Mouse (Mus musculus) embryonic facial prominence, embryonic 13.5 days (tissue): ENCODE data around the gene Zfp382. TPM values are rescaled to one million over a fixed set of nuclear protein-coding genes. Genes with fewer than 3 reads are reported as not detected.
A peak's percentile ranks its signal among the peaks of the same experiment; 100 is the strongest.

ENCODE experiments used
- ATAC-seq: fragments of 200-750 bp; cut with Nextera tagmentation; 2 replicates; pipeline ENCODE4 v1.8.0; 2017; ENCODE audit warnings: low read depth; ENCODE audit not compliant: insufficient number of reproducible peaks, insufficient read depth, low FRiP score, low TSS enrichment
- H3K27ac ChIP-seq: fragments of 300-500 bp; sonication (generic); 2 replicates; pipeline ENCODE4 v1.5.1; 2015; ENCODE audit warnings: moderate library complexity, mild to moderate bottlenecking, inconsistent platforms
- H3K27me3 ChIP-seq: fragments of 300-500 bp; sonication (generic); 2 replicates; pipeline ENCODE4 v1.6.1; 2015; ENCODE audit warnings: mild to moderate bottlenecking, inconsistent platforms
- H3K36me3 ChIP-seq: fragments of 300-500 bp; sonication (generic); 2 replicates; pipeline ENCODE4 v1.6.1; 2015; ENCODE audit warnings: mild to moderate bottlenecking, inconsistent platforms
- H3K4me1 ChIP-seq: fragments of 300-500 bp; sonication (generic); 2 replicates; pipeline ENCODE4 v1.6.1; 2015; ENCODE audit warnings: inconsistent platforms
- H3K4me2 ChIP-seq: fragments of 300-500 bp; sonication (generic); 2 replicates; pipeline ENCODE4 v1.6.1; 2015; ENCODE audit warnings: moderate library complexity, mild to moderate bottlenecking, inconsistent platforms
- H3K4me3 ChIP-seq: fragments of 300-500 bp; sonication (generic); 2 replicates; pipeline ENCODE4 v1.5.1; 2015; ENCODE audit warnings: mild to moderate bottlenecking, inconsistent platforms
- H3K9ac ChIP-seq: fragments of 300-500 bp; sonication (generic); 2 replicates; pipeline ENCODE4 v1.6.1; 2015; ENCODE audit warnings: mild to moderate bottlenecking, inconsistent platforms
- H3K9me3 ChIP-seq: fragments of 300-500 bp; sonication (generic); 2 replicates; pipeline ENCODE4 v1.6.1; 2016; ENCODE audit warnings: inconsistent platforms
- WGBS: fragments of 180-500 bp; shearing (Covaris S2); methylation state at CpG from one replicate; pipeline ENCODE4 v1.1.7; 2015; ENCODE audit warnings: mixed read lengths; 5-methylcytosine and 5-hydroxymethylcytosine counted together
- microRNA-seq: library from miRNA; unstranded; fragments of <30 nt; microRNA quantifications from one replicate; pipeline ENCODE4, GENCODE M21; 2016
- polyA plus RNA-seq: library from polyadenylated mRNA; unstranded; fragments of >200 nt; fragmentation: Nextera tagmentation; extraction: Ambion mirVana; gene quantifications from 2 replicates; pipeline ENCODE4 v1.2.1, GENCODE M21; 2015

The Zfp382 gene
- polyA plus RNA-seq, 1 experiment from 2014 or later, result 11.3 TPM

DNA sequence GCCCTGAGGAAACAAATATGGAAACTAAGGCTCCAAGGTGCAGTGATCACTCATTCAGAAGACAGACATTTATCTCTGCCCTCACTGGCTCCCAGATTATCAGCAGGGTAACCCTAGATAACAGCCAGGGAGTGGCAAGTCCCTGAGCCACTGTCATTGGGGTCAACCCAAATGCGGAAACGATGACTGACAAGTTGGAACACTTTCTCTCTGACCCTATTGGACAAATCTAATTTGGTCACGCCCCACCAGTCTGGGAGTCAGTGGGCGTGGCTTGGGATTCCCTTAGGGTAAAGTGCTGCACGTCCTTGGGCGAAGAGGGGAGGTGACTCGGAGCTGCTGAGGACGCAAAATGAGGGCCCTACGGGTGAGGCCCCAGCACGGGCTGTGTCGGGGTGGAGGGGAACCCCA is 62.1 kb downstream of the Zfp382 start, which contains the start of gene Cox7a1:
Gene Cox7a1 (plus strand): TSS at position 266 of the 411 bp plus-strand sequence.
- no peak within 1 kb of the TSS for H3K27ac ChIP-seq
- no peak for ATAC-seq
- peaks cover 8% of the 10 kb centered on the region for H3K4me1 ChIP-seq
- H3K9ac ChIP-seq, result no peak within 1 kb of the TSS
- WGBS, result 3% methylated on average over 11 of the region's 11 CpGs
- no peaks in the 10 kb centered on the region for H3K9me3 ChIP-seq
- no peak within 1 kb of the TSS for H3K4me3 ChIP-seq
- peaks cover 42% of the 10 kb centered on the region for H3K36me3 ChIP-seq
- peak within 1 kb of the TSS; percentile 51 for H3K4me2 ChIP-seq
- no peaks in the 10 kb centered on the region for H3K27me3 ChIP-seq

Small RNAs within 50 kb of the gene (microRNA-seq; reads per million reads assigned to microRNA genes)
- not detected for gene Gm23368

Other genes starting within 250 kb of the Zfp382 start
- gene Zfp27, start 215.4 kb upstream of the Zfp382 start, polyA plus RNA-seq, result 12.5 and 13.8 TPM in 2 replicates
- 6.0 and 8.2 TPM in 2 replicates for gene Zfp383, start 213.7 kb upstream of the Zfp382 start, polyA plus RNA-seq
- 14.9 and 16.0 TPM in 2 replicates for gene Zfp74, start 167.9 kb upstream of the Zfp382 start, polyA plus RNA-seq
- gene Zfp568, start 138.0 kb upstream of the Zfp382 start, polyA plus RNA-seq, result 13.3 and 17.5 TPM in 2 replicates
- 5.5 and 7.1 TPM in 2 replicates for gene Zfp14, start 70.6 kb upstream of the Zfp382 start, polyA plus RNA-seq
- 8.3 and 10.8 TPM in 2 replicates for gene Zfp82, start 49.0 kb upstream of the Zfp382 start, polyA plus RNA-seq
- 1.2 and 2.2 TPM in 2 replicates for gene Gm26920, start 31.5 kb upstream of the Zfp382 start, polyA plus RNA-seq
- gene Zfp566, start 31.4 kb upstream of the Zfp382 start, polyA plus RNA-seq, result 14.5 and 18.7 TPM in 2 replicates
- gene Zfp260, start 27.2 kb upstream of the Zfp382 start, polyA plus RNA-seq, result 149 and 151 TPM in 2 replicates
- gene Zfp146, start 47.8 kb downstream of the Zfp382 start, polyA plus RNA-seq, result 23.7 and 24.2 TPM in 2 replicates
- gene Cox7a1, start 62.2 kb downstream of the Zfp382 start, polyA plus RNA-seq, result 3.7 and 4.7 TPM in 2 replicates
- 92.0 and 110 TPM in 2 replicates for gene Capns1, start 76.9 kb downstream of the Zfp382 start, polyA plus RNA-seq
- 180 and 201 TPM in 2 replicates for gene Polr2i, start 110.0 kb downstream of the Zfp382 start, polyA plus RNA-seq
- 213 and 214 TPM in 2 replicates for gene Tbcb, start 110.3 kb downstream of the Zfp382 start, polyA plus RNA-seq
- gene Ovol3, start 113.8 kb downstream of the Zfp382 start, polyA plus RNA-seq, result 0.30 TPM in 1 of 2 replicates, not detected in the other
- 0.15 and 0.59 TPM in 2 replicates for gene Thap8, start 158.2 kb downstream of the Zfp382 start, polyA plus RNA-seq
- 6.4 and 8.3 TPM in 2 replicates for gene Wdr62, start 158.5 kb downstream of the Zfp382 start, polyA plus RNA-seq
- gene Clip3, start 169.8 kb downstream of the Zfp382 start, polyA plus RNA-seq, result 60.7 and 61.0 TPM in 2 replicates
- 91.8 and 104 TPM in 2 replicates for gene Alkbh6, start 186.8 kb downstream of the Zfp382 start, polyA plus RNA-seq
- gene Syne4, start 192.9 kb downstream of the Zfp382 start, polyA plus RNA-seq, result 54.6 and 59.4 TPM in 2 replicates
- gene E130208F15Rik, start 199.8 kb downstream of the Zfp382 start, polyA plus RNA-seq, result 5.1 TPM in 1 of 2 replicates, not detected in the other
- gene Sdhaf1, start 202.0 kb downstream of the Zfp382 start, polyA plus RNA-seq, result 19.2 and 22.5 TPM in 2 replicates
- 5.8 and 7.5 TPM in 2 replicates for gene Lrfn3, start 240.8 kb downstream of the Zfp382 start, polyA plus RNA-seq